Mouse (Mus musculus) heart, postnatal 36 days (tissue): ENCODE results near the gene Ackr2. TPM values are rescaled to one million over a fixed set of nuclear protein-coding genes. Genes with fewer than 3 reads are reported as not detected.

Source experiments
- DNase-seq, 2 experiments: peaks; one replicate each; pipeline ENCODE4 v3.0.0; 2021 to 2022
- intact Hi-C: fragments of 180-260 bp; cut with DNase I; formaldehyde crosslinking; loops from one replicate; pipeline ENCODE4 v1.15.1; 2025
- total RNA-seq, 2 experiments: library from RNA; stranded (reverse); gene quantifications; 2 replicates each; pipeline ENCODE4 v1.2.3; 2021

The Ackr2 gene
- total RNA-seq, 2 experiments from 2014 or later, result 1.6 to 1.9 TPM

DNA sequence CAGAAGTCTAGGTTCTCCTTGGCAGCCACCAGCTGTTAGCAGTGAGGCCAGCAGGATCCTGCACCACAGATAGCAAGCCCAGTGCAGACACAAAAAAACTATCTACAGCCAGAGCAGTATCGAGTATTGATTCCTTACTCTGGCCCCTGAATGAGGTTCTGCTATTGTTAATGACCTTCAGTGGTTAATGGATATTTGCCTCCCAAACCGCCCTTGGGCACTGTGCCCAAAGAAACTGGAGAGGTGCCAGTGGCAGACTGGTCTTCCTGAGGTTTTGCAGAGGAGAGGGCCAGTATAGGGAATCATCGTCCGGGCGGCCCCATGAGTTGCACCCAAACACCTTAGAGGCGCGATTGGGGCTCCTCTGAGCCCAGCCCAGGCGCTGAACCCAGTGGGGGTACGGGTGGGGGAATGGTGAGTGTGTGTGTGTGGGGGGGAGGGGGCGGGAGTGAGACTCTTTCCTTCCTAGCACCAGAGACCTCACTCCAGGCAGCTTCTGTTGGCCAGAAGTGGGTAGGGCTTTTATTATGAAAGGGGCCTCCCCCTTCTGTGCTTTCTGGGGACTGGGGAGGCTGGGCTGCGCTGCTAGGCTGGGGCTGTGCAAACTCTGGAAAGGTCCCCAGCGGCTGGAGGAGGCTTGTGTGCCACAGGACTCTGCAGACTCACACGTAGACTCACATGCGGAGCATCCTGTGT, 52.4 kb downstream of the Ackr2 start, which contains the start of gene Fam198a:
TSS of gene Fam198a (plus strand) at position 571 of the 696 bp plus-strand sequence.
- intact Hi-C loops, result no loop called here
- DNase-seq, result peak; percentile 69 to 80

DNA sequence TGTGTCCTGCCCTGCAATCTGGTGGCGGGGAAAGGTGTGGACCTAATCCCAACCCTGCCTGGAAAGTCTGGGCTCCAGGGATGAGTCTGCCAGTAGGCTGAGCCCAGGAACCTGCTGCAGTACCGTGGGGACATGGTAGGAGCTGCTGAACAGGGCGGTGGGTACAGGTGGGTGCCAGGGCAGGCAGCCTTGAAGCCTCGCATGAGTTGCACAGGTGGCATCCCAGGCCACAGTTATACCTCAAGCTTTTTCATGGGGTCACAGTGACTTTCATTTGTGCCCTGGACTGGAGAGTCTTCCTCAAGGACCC, 52.9 kb downstream of the Ackr2 start:
- no peak for DNase-seq

GRCm38 (mm10) chr9:121952596-121952995, 54.4 kb downstream of the Ackr2 start:
- DNase-seq, result no peak

More for the DNA sequence above, 52.9 kb downstream of the Ackr2 start:
- intact Hi-C loops, result no loop called here

DNA sequence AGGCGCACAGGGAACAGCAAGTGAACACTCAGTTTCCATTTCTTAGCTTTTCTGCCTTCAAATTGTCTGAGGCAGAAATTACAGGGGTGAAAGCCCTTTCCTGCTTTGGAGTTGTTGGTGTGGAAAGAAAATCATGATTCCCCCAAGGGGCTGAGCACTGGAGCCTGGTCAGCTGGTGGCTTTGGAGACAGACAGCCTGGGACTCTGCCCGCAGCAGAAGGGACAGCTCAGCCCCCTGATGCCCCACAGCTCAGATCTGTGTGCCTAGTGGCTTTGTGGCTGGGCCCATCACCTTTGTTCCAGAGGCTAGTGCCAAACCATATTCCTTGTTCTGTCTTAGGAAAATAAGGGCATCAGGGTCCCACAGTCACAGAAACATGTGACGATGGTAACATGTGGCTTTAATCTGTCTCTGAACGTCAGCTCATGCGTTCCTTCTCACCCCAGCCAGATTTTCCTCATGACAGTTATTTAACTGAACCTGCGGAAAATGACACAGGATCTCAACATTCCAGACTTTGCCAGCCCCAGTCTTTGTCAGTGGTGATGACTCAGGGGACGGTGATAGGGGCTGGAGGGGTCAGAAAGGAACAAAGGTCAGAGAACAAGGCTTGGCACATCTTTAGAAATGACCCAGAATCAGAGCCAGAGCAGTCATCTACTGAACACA, 61.9 kb downstream of the Ackr2 start:
- no peak for DNase-seq
- intact Hi-C loops, result no loop called here

More at GRCm38 (mm10) chr9:121952596-121952995, 54.4 kb downstream of the Ackr2 start:
- intact Hi-C loops, result no loop called here

Other genes starting within 250 kb of the Ackr2 start
- 1 to 10 TPM; 5.5 to 6.1 TPM for gene Sec22c, start 192.9 kb upstream of the Ackr2 start, total RNA-seq
- 100 to 1,000 TPM; 125 to 135 TPM for gene Ss18l2, start 188.0 kb upstream of the Ackr2 start, total RNA-seq
- gene Nktr, start 179.2 kb upstream of the Ackr2 start, total RNA-seq, result 10 to 100 TPM; 33.0 to 33.7 TPM
- 100 to 1,000 TPM; 120 to 124 TPM for gene Zfp651, start 139.0 kb upstream of the Ackr2 start, total RNA-seq
- 10 to 100 TPM in 1 of 2 experiments, 1 to 10 TPM in 1; 8.4 to 10.2 TPM for gene Klhl40, start 120.7 kb upstream of the Ackr2 start, total RNA-seq
- gene Hhatl, start 105.8 kb upstream of the Ackr2 start, total RNA-seq, result 100 to 1,000 TPM; 101 to 127 TPM
- not detected for gene Ccdc13, start 58.9 kb upstream of the Ackr2 start, total RNA-seq
- 100 to 1,000 TPM; 209 to 218 TPM for gene Higd1a, start 40.0 kb upstream of the Ackr2 start, total RNA-seq
- not detected for gene Cyp8b1, start 17.9 kb downstream of the Ackr2 start, total RNA-seq
- 1 to 10 TPM in 1 of 2 experiments, under 1 TPM in 1; 0.95 to 1.8 TPM for gene Fam198a, start 52.6 kb downstream of the Ackr2 start, total RNA-seq
- gene Pomgnt2, start 98.8 kb downstream of the Ackr2 start, total RNA-seq, result 10 to 100 TPM; 10.6 to 14.9 TPM
- gene Snrk, start 218.9 kb downstream of the Ackr2 start, total RNA-seq, result 100 to 1,000 TPM; 130 to 150 TPM